Mouse (Mus musculus) cerebellum, postnatal 25 days (tissue): Measurements from ENCODE around the gene Lin7a.
"Not testable (repeated sequence)": the region's sequence is repeated elsewhere in the genome, so short reads cannot be mapped to it uniquely, and the experiment has no call there.

Experiments
- DNase-seq, 2 experiments: peaks; one replicate each; pipeline ENCODE4 v3.0.0; 2021; ENCODE audit warnings: mixed read lengths in 2 of 2

The Lin7a gene

DNA sequence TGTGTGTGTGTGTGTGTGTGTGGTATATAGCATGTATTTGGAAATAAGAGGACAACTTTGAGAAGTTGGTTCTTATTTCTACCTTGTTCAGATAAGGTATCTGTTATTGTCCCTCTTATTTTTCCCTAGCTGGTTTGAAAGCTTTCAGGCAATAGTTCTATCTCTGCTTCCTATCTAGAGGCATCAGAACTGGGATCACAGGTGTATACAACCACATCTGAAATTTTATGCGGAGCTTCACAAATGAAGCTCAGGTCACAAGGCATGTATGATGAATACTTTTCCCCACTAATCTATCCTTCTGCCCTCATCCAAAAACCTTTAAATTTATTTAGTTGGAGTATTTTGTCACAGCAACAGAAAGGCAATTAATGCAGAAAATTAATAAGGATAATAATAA is 33.8 kb upstream of the Lin7a start:
- DNase-seq: no peak

GRCm38 (mm10) chr10:107238151-107238860 is 33.2 kb upstream of the Lin7a start:
- no peak for DNase-seq

DNA sequence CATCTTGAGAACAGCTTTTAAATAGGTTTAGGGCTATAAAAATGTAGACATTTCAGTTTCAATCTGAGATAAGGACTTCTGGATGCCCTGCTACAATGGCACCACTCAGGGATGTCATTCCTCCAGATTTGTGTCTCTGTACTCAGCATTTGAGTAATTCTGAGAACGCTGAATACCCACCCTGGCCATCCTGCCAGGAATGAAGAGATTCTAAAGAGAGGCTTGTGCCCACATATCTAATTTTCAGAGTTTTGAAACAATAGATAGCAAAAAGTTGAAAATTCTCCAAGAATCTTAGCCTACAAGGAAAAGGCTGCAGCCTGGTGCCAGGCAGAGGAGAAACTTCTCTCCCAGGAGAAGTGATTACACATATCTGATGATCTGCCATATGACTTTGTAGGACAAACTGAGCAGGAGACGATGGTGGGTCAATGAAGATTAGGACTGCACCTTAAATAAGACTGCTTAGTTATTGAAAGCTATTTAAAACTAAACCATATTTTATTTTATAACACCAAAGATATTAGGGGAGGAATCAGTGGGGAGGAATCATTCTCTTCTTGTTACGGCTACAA is 32.5 kb upstream of the Lin7a start:
- DNase-seq: no peak

GRCm38 (mm10) chr10:107239651-107240330 is 31.7 kb upstream of the Lin7a start:
- no peak for DNase-seq

DNA sequence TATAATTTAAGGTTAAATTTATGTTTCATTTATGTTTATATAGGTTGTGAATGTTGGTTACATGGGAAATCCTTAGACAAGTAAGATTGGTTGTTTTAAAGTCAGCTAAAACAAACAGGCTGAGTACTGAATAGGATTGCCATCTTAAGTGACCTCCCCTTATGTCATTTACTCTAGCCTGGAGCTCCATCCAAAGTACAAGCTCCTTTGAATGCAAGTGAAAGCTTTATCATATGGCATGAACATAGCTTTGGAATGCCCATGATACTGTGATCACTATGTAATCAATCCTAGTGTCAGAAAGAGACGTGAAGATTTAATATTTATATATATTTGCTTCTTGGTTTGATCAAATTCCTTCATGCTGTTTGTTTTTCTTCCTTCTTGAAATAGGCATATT is 31.0 kb upstream of the Lin7a start:
- DNase-seq: no peak

DNA sequence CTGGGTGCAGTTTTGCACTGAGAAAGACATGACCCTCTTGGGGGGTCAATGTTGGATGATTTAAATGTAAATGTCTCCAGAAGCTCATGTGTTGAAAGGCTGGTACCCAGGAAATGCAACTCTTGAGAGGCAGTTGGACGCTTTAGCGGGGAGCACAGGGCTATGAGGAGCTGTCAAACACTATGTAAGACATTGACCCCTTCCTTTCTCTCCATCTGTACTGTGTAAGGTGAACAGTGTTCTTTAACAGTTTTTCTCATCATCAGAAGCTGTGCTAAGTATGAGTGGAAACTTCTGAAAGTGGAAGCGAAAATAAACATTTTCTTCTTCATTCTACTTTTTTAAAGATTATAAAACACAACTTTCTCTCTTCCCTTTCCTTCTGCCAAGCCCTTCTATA is 30.5 kb upstream of the Lin7a start:
- DNase-seq: no peak

DNA sequence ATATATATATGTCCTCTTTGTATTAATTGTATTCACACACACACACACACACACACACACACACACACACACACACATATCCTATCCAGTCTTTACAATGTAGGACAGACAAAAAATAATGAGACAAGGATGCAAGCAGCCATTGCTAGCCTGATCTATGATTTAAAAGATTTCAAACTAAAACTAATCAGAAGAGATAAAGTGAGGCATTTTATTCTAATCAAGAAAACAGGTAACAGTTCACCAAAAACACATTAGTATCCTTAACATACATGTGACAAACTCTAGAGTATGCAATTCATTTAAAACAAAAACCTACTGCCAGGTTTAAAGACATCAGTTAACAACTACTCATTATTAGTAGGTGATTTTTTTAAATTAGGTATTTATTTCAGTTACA is 30.1 kb upstream of the Lin7a start:
- no peak for DNase-seq

GRCm38 (mm10) chr10:107241999-107242398 is 29.5 kb upstream of the Lin7a start:
- not testable (repeated sequence) for DNase-seq

- no peak for DNase-seq
These were observed 28.6 kb upstream of the Lin7a start for GRCm38 (mm10) chr10:107242696-107243400.

GRCm38 (mm10) chr10:107244211-107244610 is 27.3 kb upstream of the Lin7a start:
- no peak for DNase-seq

DNA sequence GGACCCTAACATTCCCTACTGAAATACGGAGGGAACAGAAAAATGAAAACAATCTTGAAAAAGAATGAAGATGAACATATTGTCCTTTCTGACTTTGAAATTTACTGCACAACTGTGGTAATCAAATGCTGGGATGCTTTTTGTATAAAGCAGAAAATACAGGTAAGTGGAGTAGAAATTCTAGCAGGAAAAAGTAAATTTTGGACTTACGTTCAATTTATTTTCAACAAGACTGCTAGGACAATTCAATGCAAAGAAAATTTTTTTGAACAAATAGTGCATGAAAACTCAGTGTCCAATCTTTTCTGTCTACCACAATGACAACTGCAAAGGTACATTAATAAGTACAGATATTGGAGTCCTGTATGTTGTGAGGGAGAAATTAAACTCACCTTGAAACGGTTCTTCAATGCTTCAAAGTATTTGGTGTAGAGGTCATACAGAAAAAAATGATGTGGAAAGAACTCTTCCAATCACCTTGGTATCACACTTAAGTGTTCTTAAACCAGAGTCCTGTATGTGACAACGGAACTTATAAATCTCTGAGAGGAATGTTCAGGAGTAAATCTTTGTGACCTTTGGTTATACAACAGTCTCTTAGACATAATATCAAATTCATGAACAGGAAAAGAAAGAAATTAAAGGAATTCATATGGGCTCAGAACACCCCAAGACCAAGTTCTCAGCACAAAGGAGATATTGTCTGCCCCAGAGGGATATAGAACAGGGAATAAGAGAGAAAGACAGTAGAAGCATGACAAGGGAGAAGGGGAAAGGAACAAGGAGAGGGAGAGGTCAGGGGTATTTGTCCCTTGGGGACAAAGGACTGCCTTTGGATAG is 26.6 kb upstream of the Lin7a start:
- DNase-seq: no peak

GRCm38 (mm10) chr10:107245531-107245840 is 26.0 kb upstream of the Lin7a start:
- no peak for DNase-seq

- no peak for DNase-seq
These were observed 25.5 kb upstream of the Lin7a start for GRCm38 (mm10) chr10:107245961-107246460.

DNA sequence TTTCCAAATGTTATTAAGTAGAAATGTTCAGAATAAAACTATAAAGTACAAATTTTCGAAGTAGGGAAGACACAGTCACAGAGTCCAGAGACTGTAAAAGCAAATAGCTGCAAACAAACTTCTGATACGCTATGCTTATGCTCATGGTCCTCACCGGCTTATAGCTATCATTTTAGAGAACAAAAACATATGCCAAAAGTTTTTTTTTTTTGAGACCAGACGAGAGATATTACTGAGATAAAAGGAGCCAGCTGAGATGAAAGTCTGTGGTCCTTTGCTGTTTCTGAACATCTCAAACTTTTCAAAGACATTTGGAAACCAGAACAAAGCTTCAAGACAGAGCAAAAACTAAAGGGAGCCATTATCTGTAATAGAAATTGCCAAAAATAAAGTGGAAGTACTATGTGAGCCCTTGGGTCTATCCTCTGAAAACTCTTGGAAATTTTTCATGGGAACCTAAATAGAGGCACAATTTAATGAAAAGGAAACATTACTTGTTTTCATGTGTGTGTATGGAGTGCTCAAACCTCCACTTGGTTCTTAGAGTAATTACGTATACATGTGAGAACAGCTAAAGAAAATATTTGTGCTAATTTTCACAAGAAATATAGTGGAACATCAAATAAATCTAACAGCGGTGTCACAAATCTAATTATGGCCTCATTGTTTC is 24.4 kb upstream of the Lin7a start:
- no peak for DNase-seq

GRCm38 (mm10) chr10:107248481-107248880 is 23.0 kb upstream of the Lin7a start:
- no peak for DNase-seq

DNA sequence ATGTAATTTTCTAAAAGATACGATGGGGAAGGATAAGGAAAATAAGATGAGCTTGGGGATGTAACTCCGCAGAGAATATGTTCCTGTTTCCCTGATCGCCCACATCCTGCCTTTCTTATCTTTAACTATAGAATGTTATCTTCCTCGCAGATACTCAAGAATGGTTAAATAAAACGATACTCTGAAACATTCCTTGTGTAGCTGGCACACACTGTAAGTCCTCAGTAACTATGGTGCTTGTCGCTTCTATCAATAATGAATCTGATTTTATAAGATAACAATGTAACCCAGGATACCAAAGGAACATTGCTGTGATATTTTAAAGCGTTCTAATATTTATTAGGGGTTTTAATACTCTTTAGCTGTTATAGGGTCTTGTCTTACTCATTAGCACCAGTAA is 22.4 kb upstream of the Lin7a start:
- DNase-seq: no peak

DNA sequence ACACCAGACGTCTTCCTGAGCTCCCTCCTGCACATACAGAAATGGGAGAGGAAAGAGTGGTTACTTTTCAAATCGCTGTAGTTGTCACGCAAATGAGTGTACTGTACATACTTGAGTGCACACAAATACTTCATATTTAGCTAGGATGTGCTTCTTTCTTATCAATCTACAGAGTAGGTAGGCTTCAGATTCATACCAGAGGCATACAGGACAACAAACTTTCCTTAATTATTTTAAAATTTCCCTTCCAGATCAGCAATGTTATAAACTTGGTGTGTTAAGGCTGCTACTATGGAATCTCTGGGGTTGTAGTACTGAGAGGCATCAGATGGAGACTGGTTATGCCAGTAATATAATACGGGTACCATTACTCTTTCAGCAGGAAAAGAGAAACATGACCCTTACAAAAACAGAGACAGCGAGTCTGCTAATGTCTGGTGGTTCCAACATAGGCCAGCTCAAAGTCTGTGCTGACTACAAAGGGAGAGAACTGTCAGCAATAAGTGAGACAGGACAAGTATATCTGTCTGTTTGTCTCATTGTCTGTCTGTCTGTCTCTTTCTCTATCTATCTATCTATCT is 21.8 kb upstream of the Lin7a start:
- DNase-seq: no peak

DNA sequence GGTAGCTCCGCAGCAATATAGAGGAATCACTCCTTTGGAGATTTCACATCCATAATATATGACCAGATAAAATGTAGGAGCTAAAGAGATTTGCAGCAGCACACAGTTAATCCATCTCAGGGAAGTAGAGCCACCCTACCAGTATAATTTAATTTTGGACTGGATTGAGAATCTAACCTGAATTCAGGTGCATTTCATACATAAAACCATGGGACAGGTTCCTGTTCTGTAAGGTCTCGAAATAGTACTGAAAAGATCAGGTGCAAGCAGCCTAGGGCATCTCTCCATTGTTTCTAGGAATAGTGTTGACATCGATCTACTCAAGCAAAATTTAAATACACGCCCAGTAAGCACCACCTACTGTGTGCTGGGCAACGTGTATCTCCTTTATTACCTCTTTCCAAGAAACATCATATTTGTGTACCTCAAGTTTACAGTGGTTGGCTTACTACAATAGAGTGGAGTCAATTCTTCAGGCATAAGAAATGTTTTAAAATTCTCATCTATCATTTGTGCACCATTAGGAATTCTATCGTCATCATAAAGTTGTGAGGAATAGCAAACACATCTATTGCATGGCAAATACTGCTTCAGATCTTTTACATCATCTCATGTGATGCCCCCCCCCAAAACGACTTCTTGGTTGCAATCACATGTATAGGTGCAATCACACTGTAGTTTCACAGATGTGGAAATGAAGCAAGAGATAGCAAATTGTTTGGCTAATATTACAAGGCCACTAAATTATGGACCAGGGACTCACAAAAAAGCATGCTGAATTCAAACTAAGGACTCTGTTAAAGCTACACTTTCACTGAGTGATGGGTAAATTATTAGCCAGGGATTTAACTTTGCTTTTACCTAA is 20.9 kb upstream of the Lin7a start:
- DNase-seq: no peak

DNA sequence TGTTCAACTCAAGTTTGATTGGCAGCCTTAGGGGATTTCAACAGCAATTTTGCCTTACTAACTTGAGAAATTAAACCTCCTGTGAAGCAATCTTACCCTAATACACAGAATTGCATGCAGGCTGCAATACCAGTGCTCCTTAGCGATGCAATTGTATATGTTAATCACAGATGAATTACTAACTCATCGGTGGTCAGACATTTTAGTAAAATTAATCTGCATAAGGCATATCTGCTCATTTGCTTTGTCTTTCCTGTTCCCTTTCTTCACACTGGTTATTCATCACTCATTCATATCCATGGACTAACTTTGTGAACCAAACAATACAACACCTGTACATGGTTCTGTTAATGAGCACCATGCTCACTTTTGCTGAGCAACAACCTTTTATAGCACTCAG is 20.2 kb upstream of the Lin7a start:
- DNase-seq: no peak

GRCm38 (mm10) chr10:107251801-107252502 is 19.5 kb upstream of the Lin7a start:
- DNase-seq: no peak
